Mouse (Mus musculus) bone marrow, adult 2 months (tissue): ENCODE measurements around the gene Mtr. TPM values are rescaled to one million over a fixed set of nuclear protein-coding genes. Genes with fewer than 3 reads are reported as not detected.

Source experiments
- H3K27ac ChIP-seq: fragments of 200-500 bp; 2 replicates; pipeline ENCODE4 v1.5.1; 2012; ENCODE audit warnings: low read depth, mild to moderate bottlenecking, control low read depth, inconsistent platforms, low read length; ENCODE audit not compliant: control insufficient read depth, poor library complexity, insufficient read depth
- H3K4me1 ChIP-seq: fragments of 200-500 bp; 2 replicates; pipeline ENCODE4 v1.6.1; 2011; ENCODE audit warnings: low read length; ENCODE audit not compliant: control insufficient read depth, insufficient read depth
- H3K4me3 ChIP-seq: fragments of 200-500 bp; replicated peaks from 2 replicates; pipeline ENCODE3; 2011; ENCODE audit warnings: mild to moderate bottlenecking, low read depth, low read length, control low read depth; ENCODE audit not compliant: control insufficient read depth
- CTCF ChIP-seq: fragments of 200-500 bp; IDR thresholded peaks from 2 replicates; pipeline ENCODE4 v1.5.1; 2011; ENCODE audit warnings: low read length, control low read depth; ENCODE audit not compliant: control insufficient read depth, insufficient read depth
- POLR2A ChIP-seq: fragments of 200-500 bp; IDR thresholded peaks from 2 replicates; pipeline ENCODE4 v1.6.1; 2011; ENCODE audit warnings: low read depth, mild to moderate bottlenecking, control low read depth, low read length, borderline replicate concordance; ENCODE audit not compliant: control insufficient read depth
- WGBS: fragments of 180-500 bp; shearing (Covaris S2); methylation state at CpG from one replicate; pipeline ENCODE4 v1.1.7; 2018; 5-methylcytosine and 5-hydroxymethylcytosine counted together
- polyA plus RNA-seq: library from polyadenylated mRNA; stranded (reverse); fragments of >200 nt; gene quantifications from 2 replicates; pipeline ENCODE4 v1.2.4, GENCODE M21; 2011; ENCODE audit warnings: low replicate concordance; ENCODE audit not compliant: missing spikeins, insufficient read depth, insufficient read length

The Mtr gene
- polyA plus RNA-seq, result 10.9 and 16.4 TPM in 2 replicates

DNA sequence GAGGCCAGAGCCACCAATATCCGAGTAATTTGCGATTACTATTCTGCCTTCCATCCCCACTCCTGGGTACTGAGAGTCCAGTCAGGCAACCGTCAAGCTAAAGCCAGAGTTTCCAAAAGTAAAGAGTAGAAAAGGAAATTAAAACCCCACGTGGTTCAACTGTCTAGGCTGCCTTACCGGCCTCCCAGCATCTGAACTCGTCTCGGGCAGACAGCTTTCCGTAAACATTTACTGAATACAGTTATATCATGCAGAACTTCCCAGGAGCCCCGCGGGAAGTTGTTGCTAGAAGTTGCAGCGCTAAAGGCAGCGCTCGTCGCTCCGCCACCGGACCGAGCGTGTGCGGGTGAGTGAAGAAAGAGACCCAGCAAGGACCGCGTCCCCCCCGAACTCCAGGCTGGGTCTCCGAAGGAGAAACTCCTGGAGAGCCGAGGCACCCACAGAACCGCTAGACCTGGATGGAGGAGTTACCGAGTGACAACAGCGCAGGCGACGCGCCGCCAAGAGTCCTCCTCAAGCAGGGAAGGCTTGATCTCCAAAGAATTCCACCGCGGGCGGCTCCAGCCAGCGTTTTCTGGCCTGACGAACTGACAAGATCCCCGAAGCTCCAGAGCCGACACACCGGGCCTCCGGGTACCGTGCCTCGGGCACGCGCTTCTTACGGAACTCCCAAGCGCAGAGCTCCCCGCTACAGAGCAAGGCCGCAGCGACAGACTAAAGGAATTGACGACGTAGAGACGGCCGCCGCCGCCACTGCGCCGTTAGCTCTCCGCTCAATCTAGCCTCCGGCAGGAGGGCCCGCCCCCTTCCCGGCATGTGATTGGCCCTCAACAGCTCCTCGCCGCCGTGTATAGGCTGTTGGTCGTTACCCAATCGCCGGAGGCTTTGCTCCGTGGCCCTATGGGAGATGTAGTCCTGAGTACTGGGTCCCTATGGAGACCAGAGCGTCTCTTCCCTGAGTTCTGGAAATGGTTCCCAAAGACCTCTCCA is at the start of gene Mtr:
Mtr (minus strand) TSS at position 723 of the 990 bp plus-strand sequence.
- WGBS, result under 1% methylated on average over 69 of the region's 69 CpGs
- H3K4me1 ChIP-seq, result no peaks in the 10 kb centered on the region; the same call in 1 of the 2 replicates
- H3K27ac ChIP-seq, result peak within 1 kb of the TSS; percentile 82
- peak within 1 kb of the TSS; percentile 74 for H3K4me3 ChIP-seq
- TF ChIP-seq POLR2A, result peak; percentile 98
- no peak for TF ChIP-seq CTCF

DNA sequence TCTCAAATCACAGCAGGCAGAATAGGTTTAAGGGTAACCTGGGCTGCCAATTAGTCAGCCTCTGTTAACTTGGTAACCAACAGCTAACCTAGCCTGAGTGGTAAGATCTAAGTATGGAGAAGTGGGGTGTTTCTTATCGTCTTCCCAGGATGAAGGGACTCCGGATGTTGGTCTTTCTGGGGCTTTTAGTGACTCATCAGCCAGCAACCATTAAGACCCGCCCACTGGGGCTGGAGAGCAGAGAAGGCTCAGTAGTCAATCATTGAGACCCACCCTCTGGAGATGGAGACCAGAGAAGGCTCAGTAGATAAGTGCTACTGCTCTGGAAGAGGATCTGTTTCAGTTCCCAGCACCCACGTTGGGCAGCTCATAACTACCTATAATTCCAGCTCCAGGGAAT is 49.4 kb upstream of the Mtr start:
- Histone ChIP-seq H3K4me3 (no peak overlapping the region), H3K27ac (no peak overlapping the region), H3K4me1 (no peaks in the 10 kb centered on the region)
- 71% methylated on average over 4 of the region's 4 CpGs for WGBS
- TF ChIP-seq POLR2A (no peak), CTCF (no peak)

DNA sequence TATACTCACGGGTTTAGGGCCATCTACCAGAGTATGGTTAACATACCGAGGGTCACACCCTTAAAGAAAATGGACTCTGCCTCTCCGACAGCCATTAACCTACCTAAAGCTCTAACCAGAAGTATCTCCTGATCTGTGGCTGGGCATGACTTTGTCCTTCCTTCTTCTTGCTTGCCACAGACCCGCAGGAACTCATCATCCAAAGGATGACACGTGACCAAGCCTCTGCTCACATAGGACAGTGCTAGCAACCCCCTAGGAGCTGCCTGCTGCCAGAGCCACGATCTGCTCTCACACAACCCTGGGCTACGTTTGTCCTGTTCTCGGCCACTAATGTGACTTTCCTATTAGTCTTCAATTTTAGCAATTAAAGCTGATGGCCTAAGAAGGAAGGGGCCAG is 47.6 kb upstream of the Mtr start:
- H3K4me3 ChIP-seq, result no peak overlapping the region
- WGBS, result 71% methylated on average over 8 of the region's 8 CpGs
- H3K4me1 ChIP-seq, result no peaks in the 10 kb centered on the region
- no peak overlapping the region for H3K27ac ChIP-seq
- no peak for TF ChIP-seq POLR2A
- no peak for TF ChIP-seq CTCF

- H3K4me1 ChIP-seq, result no peaks in the 10 kb centered on the region
- WGBS, result 70% methylated on average over 5 of the region's 5 CpGs
- H3K4me3 ChIP-seq, result no peak overlapping the region
- no peak overlapping the region for H3K27ac ChIP-seq
- TF ChIP-seq CTCF (no peak), POLR2A (no peak)
These were observed 47.1 kb upstream of the Mtr start for GRCm38 (mm10) chr13:12304991-12305390.

DNA sequence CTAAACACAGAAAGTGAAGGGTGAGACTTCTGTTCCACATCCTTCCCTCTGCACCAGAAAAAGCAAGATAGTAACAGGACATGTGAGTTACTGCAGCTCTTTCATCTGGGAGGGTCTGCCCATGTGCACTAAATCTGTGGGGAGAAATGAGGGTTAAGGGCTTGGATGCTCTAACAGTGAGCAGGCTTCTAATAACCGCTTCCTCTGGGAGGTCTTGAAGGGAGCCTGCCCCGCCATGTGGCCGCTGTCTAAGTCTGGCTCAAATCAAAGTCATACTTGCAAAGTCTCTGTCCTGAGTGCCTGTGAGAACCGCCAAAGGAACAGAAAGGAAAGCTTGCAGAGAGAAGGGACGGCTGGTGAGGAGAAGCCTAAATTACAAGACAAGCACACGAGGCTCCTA is 39.9 kb upstream of the Mtr start:
- 80% methylated on average over 6 of the region's 6 CpGs for WGBS
- Histone ChIP-seq H3K4me3 (no peak overlapping the region), H3K27ac (no peak overlapping the region), H3K4me1 (no peaks in the 10 kb centered on the region)
- no peak for TF ChIP-seq CTCF
- TF ChIP-seq POLR2A, result no peak

DNA sequence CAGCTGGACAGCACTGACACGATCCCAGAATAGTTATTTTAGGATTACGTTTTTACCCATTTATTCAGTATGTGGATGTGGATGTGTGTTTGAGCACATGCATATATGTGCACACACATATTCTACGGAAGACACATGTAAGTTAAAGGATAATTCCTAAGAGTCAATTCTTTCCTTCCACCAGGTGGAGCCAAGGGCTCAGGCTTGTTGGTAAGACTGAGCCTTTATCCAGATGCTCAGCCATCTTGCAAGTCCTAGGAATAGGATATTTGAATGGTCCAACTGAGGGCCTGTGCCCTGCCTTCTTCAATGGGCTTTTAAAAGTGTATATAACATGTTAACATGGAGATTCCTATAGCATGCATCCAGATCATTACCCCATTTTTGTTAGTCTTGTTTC is 38.8 kb upstream of the Mtr start:
- WGBS, result 75% methylated on average over 3 of the region's 3 CpGs
- Histone ChIP-seq H3K4me3 (no peak overlapping the region), H3K27ac (no peak overlapping the region), H3K4me1 (no peaks in the 10 kb centered on the region)
- TF ChIP-seq POLR2A (no peak), CTCF (no peak)

- 84% methylated on average over 7 of the region's 7 CpGs for WGBS
These were observed 35.9 kb upstream of the Mtr start for GRCm38 (mm10) chr13:12293810-12294209.

DNA sequence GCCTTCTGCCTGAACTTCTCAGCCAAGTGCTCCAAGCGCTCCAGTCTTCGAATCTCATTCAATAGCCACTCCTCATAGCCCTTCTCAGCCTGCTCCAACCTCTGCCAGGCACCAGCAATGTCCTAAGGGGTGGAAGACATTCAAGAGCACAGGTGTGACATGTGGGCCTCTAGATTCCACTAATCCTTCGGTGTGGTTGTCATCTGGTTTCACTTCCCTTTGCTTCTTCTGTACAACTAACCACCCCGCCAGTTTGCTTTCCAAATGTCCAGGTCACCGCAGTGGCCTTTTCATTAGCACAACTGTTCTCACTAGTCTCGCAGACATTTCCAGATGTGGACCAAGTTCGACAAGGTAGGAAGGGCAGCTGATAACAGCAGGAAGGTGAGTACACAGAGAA is 32.8 kb upstream of the Mtr start:
- TF ChIP-seq CTCF, result no peak
- TF ChIP-seq POLR2A, result no peak
- no peaks in the 10 kb centered on the region for H3K4me1 ChIP-seq
- H3K27ac ChIP-seq, result no peak overlapping the region
- WGBS, result 71% methylated on average over 7 of the region's 7 CpGs
- no peak overlapping the region for H3K4me3 ChIP-seq

More at GRCm38 (mm10) chr13:12293810-12294209, 35.9 kb upstream of the Mtr start:
- Histone ChIP-seq H3K27ac (no peak overlapping the region), H3K4me1 (no peaks in the 10 kb centered on the region), H3K4me3 (no peak overlapping the region)
- no peak for TF ChIP-seq POLR2A
- no peak for TF ChIP-seq CTCF

- Histone ChIP-seq H3K4me3 (no peak overlapping the region), H3K27ac (no peak overlapping the region), H3K4me1 (no peaks in the 10 kb centered on the region)
- no peak for TF ChIP-seq CTCF
- no peak for TF ChIP-seq POLR2A
- 87% methylated on average over 11 of the region's 11 CpGs for WGBS
These were observed 26.6 kb upstream of the Mtr start for GRCm38 (mm10) chr13:12284528-12284927.

GRCm38 (mm10) chr13:12283826-12284225 is 25.9 kb upstream of the Mtr start:
- Histone ChIP-seq H3K4me1 (no peaks in the 10 kb centered on the region), H3K4me3 (no peak overlapping the region), H3K27ac (no peak overlapping the region)
- TF ChIP-seq CTCF (no peak), POLR2A (no peak)
- WGBS, result 76% methylated on average over 3 of the region's 3 CpGs
